Mouse (Mus musculus): Measurements from ENCODE around the gene Cend1. TPM values are rescaled to one million over a fixed set of nuclear protein-coding genes. Genes with fewer than 3 reads are reported as not detected.

The Cend1 gene
- polyA plus RNA-seq, 1 experiment from 2014 or later, result 2.7 TPM

DNA sequence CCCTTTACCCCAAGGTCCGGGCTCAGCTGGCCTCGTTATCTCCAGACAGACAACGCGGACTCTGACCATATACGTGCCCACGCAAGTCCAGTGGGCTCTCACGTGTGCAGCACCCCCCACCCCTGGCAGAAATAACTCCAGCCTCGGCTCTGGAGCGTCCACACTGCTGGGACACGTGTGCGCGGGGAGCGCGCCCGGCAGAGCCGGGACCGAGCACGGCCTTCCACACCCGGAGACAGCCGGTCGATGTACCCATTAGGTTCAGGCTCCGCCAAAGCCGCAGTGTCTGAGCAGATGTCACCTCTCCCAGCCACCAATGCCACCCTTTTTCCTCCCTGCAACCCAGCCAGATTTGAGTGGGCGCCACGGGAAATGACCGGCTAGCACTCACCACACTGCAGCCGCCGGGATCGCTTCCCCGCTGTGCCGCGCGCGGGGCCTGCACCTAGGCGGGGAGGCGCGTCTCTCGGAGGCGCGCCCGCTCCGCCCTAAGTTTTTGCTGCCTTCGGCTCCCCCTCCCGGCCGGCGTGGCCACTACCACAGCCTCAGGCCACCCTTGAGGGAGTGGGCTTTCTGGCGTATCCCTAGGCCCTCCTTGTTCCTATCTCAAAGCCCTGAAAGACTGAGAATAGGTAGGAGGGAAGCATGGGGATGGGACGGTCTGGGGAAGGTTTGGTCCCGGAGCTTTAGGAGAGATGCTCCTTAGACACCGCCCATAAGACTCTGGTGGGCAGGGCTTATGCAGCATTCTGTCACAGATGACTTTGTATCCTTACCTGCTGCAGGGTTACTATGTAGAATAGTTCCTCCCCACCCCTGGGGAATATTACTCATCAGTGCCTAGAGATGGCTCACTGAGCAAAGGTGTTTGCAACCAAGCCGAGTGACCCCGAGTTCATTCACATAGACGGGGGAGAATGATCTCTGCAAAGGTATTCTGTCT, 8.2 kb upstream of the Cend1 start, which contains the start of gene Slc25a22:
TSS of gene Slc25a22 (minus strand) at position 715 of the 943 bp plus-strand sequence.
- no peaks in the 10 kb centered on the region for H3K9me3 ChIP-seq (ENCODE audit: control insufficient read depth, low read length)
- peak within 1 kb of the TSS; percentile 88 for H3K4me2 ChIP-seq (ENCODE audit: low read depth, severe bottlenecking)
- ATAC-seq (ENCODE audit: insufficient number of reproducible peaks, low FRiP score, low TSS enrichment, low read depth), result peak; percentile 48
- peak; percentile 90 for DNase-seq (ENCODE audit: low spot score)
- H3K4me3 ChIP-seq (ENCODE audit: low read depth, low read length), result peak within 1 kb of the TSS; percentile 43
- H3K27ac ChIP-seq (replicated peaks; ENCODE audit: low read depth, low read length), result no peak within 1 kb of the TSS
- peaks cover 20% of the 10 kb centered on the region for H3K36me3 ChIP-seq (ENCODE audit: control insufficient read depth, insufficient read depth, low read length)
- H3K9ac ChIP-seq (ENCODE audit: low read length), result peak within 1 kb of the TSS; percentile 72
- 6% methylated on average over 53 of the region's 53 CpGs for WGBS
- H3K27me3 ChIP-seq (ENCODE audit: control insufficient read depth, insufficient read depth, low read length), result no peaks in the 10 kb centered on the region
- peaks cover 18% of the 10 kb centered on the region for H3K4me1 ChIP-seq (ENCODE audit: control insufficient read depth, insufficient read depth, low read length)

DNA sequence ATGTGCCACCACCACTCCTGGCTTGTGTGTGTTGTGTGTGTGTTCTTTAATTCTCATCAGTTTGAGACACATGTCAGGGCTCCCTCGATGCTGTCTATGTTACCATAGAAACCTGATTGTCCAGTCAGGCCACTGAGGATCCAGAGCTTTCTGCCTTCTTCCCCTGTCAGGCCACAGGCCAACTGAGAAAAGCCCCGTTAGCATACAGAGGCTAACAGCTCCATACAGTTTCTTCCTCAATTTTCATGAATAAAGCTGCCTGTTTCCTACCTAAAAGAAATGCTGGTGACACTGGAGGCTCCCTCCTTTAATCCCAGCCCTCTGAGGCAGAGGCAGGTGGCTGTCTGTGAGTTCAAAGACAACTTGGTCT, 7.2 kb upstream of the Cend1 start:
- H3K4me1 ChIP-seq (ENCODE audit: control insufficient read depth, insufficient read depth, low read length), result peaks cover 11% of the 10 kb centered on the region
- H3K9ac ChIP-seq (ENCODE audit: low read length), result no peak overlapping the region
- H3K27ac ChIP-seq (replicated peaks; ENCODE audit: low read depth, low read length), result no peak overlapping the region
- peaks cover 16% of the 10 kb centered on the region for H3K36me3 ChIP-seq (ENCODE audit: control insufficient read depth, insufficient read depth, low read length)
- no peaks in the 10 kb centered on the region for H3K9me3 ChIP-seq (ENCODE audit: control insufficient read depth, low read length)
- no peaks in the 10 kb centered on the region for H3K27me3 ChIP-seq (ENCODE audit: control insufficient read depth, insufficient read depth, low read length)
- peak overlapping the region; percentile 88 for H3K4me2 ChIP-seq (ENCODE audit: low read depth, severe bottlenecking)
- ATAC-seq (ENCODE audit: insufficient number of reproducible peaks, low FRiP score, low TSS enrichment, low read depth) (no peak), DNase-seq (ENCODE audit: low spot score) (no peak)
- 71% methylated on average over 2 of the region's 2 CpGs for WGBS
- H3K4me3 ChIP-seq (ENCODE audit: low read depth, low read length), result peak overlapping the region; percentile 43

GRCm38 (mm10) chr7:141435856-141436522, 6.7 kb upstream of the Cend1 start:
- H3K4me2 ChIP-seq (ENCODE audit: low read depth, severe bottlenecking), result no peak overlapping the region; the same call in 1 of the 2 replicates
- H3K27me3 ChIP-seq (ENCODE audit: control insufficient read depth, insufficient read depth, low read length), result no peaks in the 10 kb centered on the region
- peaks cover 16% of the 10 kb centered on the region for H3K36me3 ChIP-seq (ENCODE audit: control insufficient read depth, insufficient read depth, low read length)
- 77% methylated on average over 9 of the region's 9 CpGs for WGBS
- H3K27ac ChIP-seq (replicated peaks; ENCODE audit: low read depth, low read length), result no peak overlapping the region
- no peak for DNase-seq (ENCODE audit: low spot score)
- H3K4me1 ChIP-seq (ENCODE audit: control insufficient read depth, insufficient read depth, low read length), result peaks cover 10% of the 10 kb centered on the region
- 0 out of 2 replicates have a peak overlapping the region, but pooled peaks have one; percentile 43 for H3K4me3 ChIP-seq (ENCODE audit: low read depth, low read length)
- no peak overlapping the region for H3K9ac ChIP-seq (ENCODE audit: low read length)
- no peak for ATAC-seq (ENCODE audit: insufficient number of reproducible peaks, low FRiP score, low TSS enrichment, low read depth)
- no peaks in the 10 kb centered on the region for H3K9me3 ChIP-seq (ENCODE audit: control insufficient read depth, low read length)

DNA sequence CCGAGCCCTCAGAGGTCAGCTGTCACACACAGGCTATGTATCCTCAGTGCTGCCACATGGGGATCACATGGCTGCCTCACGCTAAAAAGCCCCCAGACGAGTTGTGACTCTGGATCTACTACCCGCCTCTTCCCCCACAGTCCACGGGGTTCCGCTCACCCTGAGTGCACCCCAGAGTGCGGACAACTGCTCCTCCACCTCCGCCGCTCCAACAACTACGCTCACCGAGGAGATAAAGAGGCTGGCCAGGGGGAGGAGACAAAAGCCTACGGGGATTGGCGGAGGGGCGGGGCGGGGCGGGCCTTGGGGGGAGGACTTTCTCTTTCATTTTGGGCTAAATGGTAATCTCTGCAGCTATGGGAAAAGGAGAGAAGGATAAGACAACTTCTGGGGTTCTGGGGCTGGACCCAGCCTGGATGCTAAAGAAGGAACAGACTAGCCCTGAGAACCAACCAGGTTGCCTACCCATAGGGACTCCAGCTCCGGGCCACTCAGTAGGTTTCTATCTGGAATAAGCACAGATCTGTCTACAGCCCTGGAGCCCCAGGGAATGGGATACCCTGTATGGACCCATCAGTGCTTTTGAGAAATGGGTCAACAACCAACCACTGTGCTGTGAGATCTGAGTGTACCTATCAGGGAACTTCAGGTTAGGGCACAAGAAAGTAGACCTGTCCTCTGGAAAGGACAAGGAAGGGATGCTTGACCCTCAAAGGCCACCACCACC, 6.0 kb upstream of the Cend1 start:
- DNase-seq (ENCODE audit: low spot score), result peak; percentile 49
- H3K9ac ChIP-seq (ENCODE audit: low read length), result 0 out of 2 replicates have a peak overlapping the region, but pooled peaks have one; percentile 8
- no peak for ATAC-seq (ENCODE audit: insufficient number of reproducible peaks, low FRiP score, low TSS enrichment, low read depth)
- no peak overlapping the region for H3K27ac ChIP-seq (replicated peaks; ENCODE audit: low read depth, low read length)
- 4% methylated on average over 16 of the region's 17 CpGs for WGBS
- peak overlapping the region; percentile 71 for H3K4me2 ChIP-seq (ENCODE audit: low read depth, severe bottlenecking)
- H3K9me3 ChIP-seq (ENCODE audit: control insufficient read depth, low read length), result no peaks in the 10 kb centered on the region
- H3K4me1 ChIP-seq (ENCODE audit: control insufficient read depth, insufficient read depth, low read length), result peaks cover 10% of the 10 kb centered on the region
- peak overlapping the region; percentile 39 for H3K4me3 ChIP-seq (ENCODE audit: low read depth, low read length)
- H3K36me3 ChIP-seq (ENCODE audit: control insufficient read depth, insufficient read depth, low read length), result peaks cover 13% of the 10 kb centered on the region
- no peaks in the 10 kb centered on the region for H3K27me3 ChIP-seq (ENCODE audit: control insufficient read depth, insufficient read depth, low read length)

DNA sequence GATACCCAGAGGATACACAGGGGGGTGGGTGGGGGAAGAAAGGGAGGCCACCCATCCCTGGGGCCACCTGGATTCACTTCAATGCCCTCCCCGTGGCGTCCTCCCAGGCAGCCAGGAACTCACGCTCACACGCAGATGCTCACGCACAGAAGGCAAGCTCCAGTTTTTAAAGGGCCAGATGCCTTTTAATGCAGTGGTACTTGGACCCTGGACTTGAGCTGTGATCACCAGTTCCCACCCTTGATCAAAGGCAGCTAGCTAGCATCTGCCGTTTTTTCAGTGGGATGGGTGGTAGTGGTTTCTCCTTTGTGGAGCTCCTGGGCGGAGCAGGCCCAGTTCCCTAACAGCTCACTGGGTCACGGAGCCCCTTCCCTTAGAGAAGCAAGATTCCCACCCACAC, 5.2 kb upstream of the Cend1 start:
- Histone ChIP-seq H3K4me1 (ENCODE audit: control insufficient read depth, insufficient read depth, low read length) (peaks cover 10% of the 10 kb centered on the region), H3K27ac (replicated peaks; ENCODE audit: low read depth, low read length) (no peak overlapping the region), H3K9me3 (ENCODE audit: control insufficient read depth, low read length) (no peaks in the 10 kb centered on the region), H3K4me3 (ENCODE audit: low read depth, low read length) (peak overlapping the region; percentile 39), H3K27me3 (ENCODE audit: control insufficient read depth, insufficient read depth, low read length) (no peaks in the 10 kb centered on the region), H3K4me2 (ENCODE audit: low read depth, severe bottlenecking) (peak overlapping the region; percentile 71), H3K9ac (ENCODE audit: low read length) (peak overlapping the region; percentile 44), H3K36me3 (ENCODE audit: control insufficient read depth, insufficient read depth, low read length) (peaks cover 7% of the 10 kb centered on the region)
- WGBS, result 15% methylated on average over 8 of the region's 8 CpGs
- DNase-seq (ENCODE audit: low spot score) (peak; percentile 67), ATAC-seq (ENCODE audit: insufficient number of reproducible peaks, low FRiP score, low TSS enrichment, low read depth) (no peak)

DNA sequence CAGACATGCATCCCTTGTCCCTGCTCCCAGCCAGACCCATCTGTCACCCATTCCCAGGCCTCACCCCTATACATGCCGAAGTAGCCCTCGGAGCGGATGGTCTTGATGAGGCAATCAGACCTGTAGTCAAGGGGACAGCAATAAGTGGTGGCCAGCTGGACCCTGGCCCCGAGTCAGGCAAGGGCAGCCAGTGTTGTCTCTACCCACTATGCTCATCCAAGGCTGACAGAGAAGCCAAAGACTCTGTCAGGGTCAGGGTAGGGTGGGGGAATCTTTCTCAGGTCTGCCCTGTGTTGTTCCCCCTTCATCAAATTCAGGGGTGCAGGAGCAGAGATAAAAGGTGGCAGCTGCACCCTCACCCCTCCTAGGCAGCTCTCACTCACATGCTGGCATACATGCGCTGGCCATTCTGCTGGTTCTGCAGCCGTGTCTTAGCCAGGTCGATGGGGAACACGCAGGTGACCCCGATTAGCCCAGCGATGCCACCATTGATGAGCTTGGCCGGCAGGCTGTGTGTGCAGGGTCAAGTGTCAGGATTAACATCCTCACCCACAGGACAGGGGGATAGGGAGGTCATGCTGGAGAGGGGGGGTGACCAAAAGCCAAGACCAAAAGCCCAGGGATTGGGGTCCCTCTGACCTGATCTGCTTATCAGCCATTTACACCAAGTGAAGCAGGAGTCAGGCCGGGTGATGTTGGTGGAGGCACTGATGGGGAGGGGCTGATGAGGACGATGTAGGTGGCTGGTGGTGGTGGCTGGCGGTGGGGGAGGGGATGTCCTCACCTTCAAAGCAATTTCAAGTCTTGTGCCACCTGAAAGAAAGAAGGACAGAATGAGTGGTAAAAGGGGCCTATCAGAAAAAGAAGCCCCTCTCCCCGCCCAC, 4.5 kb upstream of the Cend1 start:
- H3K27ac ChIP-seq (replicated peaks; ENCODE audit: low read depth, low read length), result no peak overlapping the region
- H3K9ac ChIP-seq (ENCODE audit: low read length), result peak overlapping the region; percentile 44
- no peaks in the 10 kb centered on the region for H3K9me3 ChIP-seq (ENCODE audit: control insufficient read depth, low read length)
- ATAC-seq (ENCODE audit: insufficient number of reproducible peaks, low FRiP score, low TSS enrichment, low read depth), result no peak
- no peaks in the 10 kb centered on the region for H3K27me3 ChIP-seq (ENCODE audit: control insufficient read depth, insufficient read depth, low read length)
- H3K4me3 ChIP-seq (ENCODE audit: low read depth, low read length), result peak overlapping the region; percentile 39
- DNase-seq (ENCODE audit: low spot score), result no peak
- peaks cover 4% of the 10 kb centered on the region for H3K36me3 ChIP-seq (ENCODE audit: control insufficient read depth, insufficient read depth, low read length)
- peaks cover 14% of the 10 kb centered on the region for H3K4me1 ChIP-seq (ENCODE audit: control insufficient read depth, insufficient read depth, low read length)
- 77% methylated on average over 15 of the region's 15 CpGs for WGBS
- peak overlapping the region; percentile 71 for H3K4me2 ChIP-seq (ENCODE audit: low read depth, severe bottlenecking)

DNA sequence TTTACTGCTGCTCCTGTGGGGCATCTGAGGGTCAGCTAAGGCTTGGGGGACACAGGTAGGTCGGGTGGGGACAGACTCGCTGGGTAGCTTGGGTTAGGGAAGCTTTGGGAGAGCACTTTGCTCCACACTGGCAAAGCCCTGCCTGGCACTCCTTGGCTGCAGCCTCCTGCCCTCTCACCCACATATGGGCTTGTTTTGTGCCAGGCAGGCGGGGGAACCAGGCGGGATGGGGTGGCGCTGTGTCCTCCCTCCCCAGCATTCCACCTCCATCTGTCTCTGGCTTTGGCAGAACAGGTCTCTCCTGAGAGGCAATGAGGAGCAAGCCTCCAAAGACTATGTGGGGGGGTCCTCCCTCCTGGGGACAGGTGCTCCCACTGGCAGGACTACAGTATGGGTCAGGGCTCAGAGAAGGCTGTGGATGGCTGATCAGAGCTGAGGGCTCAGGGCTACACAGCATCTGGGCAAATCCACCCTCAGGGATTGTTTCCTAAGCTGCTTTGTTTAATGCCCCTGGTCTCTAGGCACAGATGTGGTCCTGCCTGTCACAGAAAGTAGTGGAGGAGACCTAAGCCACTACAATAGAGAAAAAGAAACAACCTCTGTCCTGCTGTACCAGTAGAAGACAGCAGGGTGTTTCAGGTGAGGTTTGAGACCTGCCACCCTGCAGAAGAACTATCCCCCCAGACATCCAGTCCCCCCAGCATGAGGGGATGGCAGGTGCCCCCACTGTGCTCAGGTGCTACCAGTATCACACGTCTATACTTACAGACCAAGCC, 3.6 kb upstream of the Cend1 start:
- H3K27ac ChIP-seq (replicated peaks; ENCODE audit: low read depth, low read length), result no peak overlapping the region
- ATAC-seq (ENCODE audit: insufficient number of reproducible peaks, low FRiP score, low TSS enrichment, low read depth), result no peak
- H3K27me3 ChIP-seq (ENCODE audit: control insufficient read depth, insufficient read depth, low read length), result no peaks in the 10 kb centered on the region
- 86% methylated on average over 6 of the region's 6 CpGs for WGBS
- no peak overlapping the region for H3K4me3 ChIP-seq (ENCODE audit: low read depth, low read length)
- H3K9ac ChIP-seq (ENCODE audit: low read length), result no peak overlapping the region
- no peak for DNase-seq (ENCODE audit: low spot score)
- H3K4me2 ChIP-seq (ENCODE audit: low read depth, severe bottlenecking), result no peak overlapping the region
- no peaks in the 10 kb centered on the region; the same call in 1 of the 2 replicates for H3K36me3 ChIP-seq (ENCODE audit: control insufficient read depth, insufficient read depth, low read length)
- H3K4me1 ChIP-seq (ENCODE audit: control insufficient read depth, insufficient read depth, low read length), result peaks cover 14% of the 10 kb centered on the region
- H3K9me3 ChIP-seq (ENCODE audit: control insufficient read depth, low read length), result no peaks in the 10 kb centered on the region
